Mouse (Mus musculus): Measurements from ENCODE around the gene Nfkbiz. TPM values are rescaled to one million over a fixed set of nuclear protein-coding genes. Genes with fewer than 3 reads are reported as not detected.

Nfkbiz gene
- polyA plus RNA-seq, 2 experiments from 2014 or later = 33.2 to 39.6 TPM

DNA sequence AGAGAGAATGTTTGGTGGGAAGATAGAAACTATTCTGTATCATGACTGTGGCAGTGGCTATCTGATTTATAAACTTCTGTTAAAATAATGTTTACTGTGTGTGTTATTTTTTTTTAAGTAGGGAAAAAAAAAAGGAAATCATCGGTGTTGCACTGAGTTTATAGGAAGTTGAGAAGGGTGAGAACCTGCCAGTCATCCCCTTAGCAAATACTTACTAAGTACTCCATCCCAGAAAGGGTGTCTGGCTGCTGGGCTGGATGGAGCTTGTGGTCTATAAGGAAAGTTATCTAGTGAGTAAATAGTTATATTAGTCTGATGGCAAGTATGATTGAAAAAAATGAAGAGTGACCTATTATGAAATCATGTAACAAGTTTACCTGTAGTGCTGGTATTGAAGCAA, 37.1 kb downstream of the Nfkbiz start:
- ATAC-seq = no peak

GRCm38 (mm10) chr16:55798845-55799244, 39.9 kb downstream of the Nfkbiz start:
- peak; percentile 37 for ATAC-seq

- ATAC-seq = no peak
These were observed 48.4 kb downstream of the Nfkbiz start for GRCm38 (mm10) chr16:55790326-55790725.

DNA sequence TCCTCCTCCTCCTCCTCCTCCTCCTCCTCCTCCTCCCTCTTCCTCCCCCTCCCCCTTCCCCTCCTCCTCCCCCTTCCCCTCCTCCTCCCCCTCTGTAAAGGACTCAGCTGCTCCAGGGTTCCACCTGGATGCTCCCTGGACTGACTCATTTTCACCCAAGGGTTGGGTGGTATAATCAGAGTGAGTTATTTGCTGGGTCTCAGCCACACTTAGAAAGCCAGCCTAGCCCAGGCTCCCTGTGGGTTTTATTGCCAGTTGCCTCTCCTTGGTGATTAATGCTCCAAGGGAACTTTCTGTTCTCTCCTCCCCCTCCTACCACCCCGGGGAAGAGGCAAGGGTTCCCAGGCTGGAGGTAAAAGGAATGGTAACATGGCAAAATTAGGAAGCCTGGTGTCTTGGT, 49.4 kb downstream of the Nfkbiz start:
- ATAC-seq = no peak

DNA sequence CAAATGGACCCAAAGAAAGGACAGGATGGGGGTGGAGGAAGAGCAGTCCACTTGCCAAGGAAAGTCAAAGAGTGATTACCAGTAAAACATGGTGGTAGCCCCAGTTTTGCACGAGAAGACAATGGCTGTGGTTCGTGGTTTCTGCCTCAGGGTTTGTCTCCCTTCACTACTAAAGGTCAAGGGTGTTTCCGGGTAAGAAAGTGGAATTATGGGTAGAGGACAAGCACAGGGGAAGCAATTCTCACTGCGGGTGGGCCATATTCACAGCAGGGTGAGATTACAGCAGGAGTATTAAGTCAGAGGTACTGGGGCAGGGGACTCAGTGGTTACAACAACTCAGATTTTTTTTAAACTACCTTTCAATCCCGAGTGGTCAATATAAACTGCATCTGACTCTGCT, 50.0 kb downstream of the Nfkbiz start:
- ATAC-seq = peak; percentile 50

- peak; percentile 66 for ATAC-seq
These were observed 51.2 kb downstream of the Nfkbiz start for GRCm38 (mm10) chr16:55787385-55788072.

DNA sequence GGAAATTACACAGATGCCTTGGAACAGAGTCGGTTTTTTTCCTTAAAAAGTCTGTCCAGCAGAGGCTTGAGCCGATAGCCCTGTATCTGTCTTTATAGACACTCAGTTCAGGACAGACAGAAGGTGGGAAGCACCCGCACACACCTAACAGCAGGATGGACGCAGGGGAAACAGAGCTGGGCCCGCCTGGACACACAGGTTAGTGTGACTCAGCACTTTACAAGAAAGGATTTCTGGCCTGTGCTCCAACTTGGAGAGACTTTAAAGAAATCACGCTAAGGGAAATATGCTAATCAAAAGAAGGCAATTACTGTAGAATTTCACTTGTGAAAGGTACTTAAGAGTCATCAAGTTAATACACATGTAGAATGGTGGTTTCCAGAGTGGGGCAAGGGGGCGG, 54.3 kb downstream of the Nfkbiz start:
- no peak for ATAC-seq

DNA sequence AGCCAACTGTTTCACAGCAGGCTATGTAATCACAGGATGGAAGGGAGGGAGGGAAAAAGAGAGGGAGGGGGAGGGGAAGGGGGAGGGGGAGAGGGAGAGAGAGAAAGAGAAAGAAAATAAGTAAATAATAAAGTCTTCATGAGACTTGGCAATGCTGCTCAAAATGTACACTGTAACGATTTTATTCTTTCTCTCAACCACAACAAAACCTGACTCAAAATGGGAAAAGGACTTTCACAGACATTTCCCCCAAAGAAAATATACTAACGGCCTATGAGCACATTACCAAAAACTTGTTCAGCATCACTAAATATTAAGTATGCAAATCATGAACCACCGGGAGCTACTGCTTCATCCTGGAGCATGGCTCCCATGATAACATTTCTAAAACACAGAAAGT, 54.8 kb downstream of the Nfkbiz start:
- ATAC-seq = no peak

GRCm38 (mm10) chr16:55782911-55783310, 55.8 kb downstream of the Nfkbiz start:
- ATAC-seq = no peak

DNA sequence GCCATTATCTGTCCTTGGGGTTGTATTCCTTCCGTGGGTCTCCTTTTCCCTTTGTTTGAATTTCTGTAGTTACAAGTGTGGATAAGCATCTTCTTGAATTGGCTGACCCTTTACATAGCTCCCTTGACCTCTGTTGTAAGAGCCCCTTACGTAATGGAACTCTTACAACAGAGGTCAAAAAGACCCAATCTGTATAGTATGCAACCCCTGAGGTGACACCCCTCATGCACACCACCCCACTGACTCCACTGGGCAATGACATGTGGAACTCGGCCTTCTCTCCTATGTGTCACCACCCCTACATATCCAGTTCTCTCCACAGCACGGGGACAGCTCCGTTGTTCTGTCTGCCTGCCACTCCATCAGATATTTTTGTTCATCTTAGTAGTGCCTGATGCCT, 56.9 kb downstream of the Nfkbiz start:
- ATAC-seq = no peak

GRCm38 (mm10) chr16:55780958-55781558, 57.6 kb downstream of the Nfkbiz start:
- ATAC-seq = no peak

DNA sequence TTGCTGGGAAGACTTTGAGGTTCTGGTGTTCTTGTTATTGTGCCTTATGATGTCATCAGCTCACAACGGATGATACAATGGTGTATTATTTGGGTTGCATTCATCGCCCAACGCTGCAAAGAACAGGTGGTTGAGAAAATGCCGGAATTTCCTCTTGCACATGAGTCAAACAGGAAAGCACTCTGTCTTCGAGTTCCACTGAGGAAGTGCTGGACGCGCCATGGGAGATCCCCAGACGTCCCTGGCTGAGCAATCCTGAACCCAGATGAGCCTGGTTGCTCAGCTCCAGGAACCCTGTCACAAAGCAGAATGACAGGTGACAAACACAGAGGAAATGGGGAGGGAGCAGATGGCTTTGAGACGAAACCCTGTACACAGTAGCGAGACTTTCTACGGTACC, 62.4 kb downstream of the Nfkbiz start:
- no peak for ATAC-seq

DNA sequence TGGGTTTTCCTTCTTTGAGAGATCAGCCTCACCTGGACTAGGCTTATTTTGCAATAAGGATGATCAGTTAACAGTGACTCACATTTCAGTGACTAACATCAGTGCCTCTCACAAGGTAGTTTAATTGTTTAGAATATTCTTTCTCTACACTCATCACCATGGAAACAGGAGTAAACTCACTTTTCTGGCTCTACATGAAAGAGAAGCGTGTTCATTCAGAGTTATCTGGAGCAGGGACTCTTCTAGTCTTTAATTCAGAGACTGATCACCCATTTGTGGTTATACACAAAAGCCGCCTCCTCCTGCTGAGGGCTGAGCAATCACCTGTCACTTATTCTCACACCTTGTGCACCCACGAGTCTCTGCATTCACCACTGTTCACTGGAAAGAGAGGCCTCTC, 68.5 kb downstream of the Nfkbiz start:
- ATAC-seq = peak; percentile 80

Other genes with a start within 250 kb of the Nfkbiz start
- 10 to 100 TPM; 13.6 to 27.9 TPM for gene Nxpe3, start 56.4 kb upstream of the Nfkbiz start, polyA plus RNA-seq (2017; shearing (Covaris generic))
- 10 to 100 TPM; 24.5 to 30.9 TPM for gene Cep97, start 96.0 kb upstream of the Nfkbiz start, polyA plus RNA-seq (2017; shearing (Covaris generic))
- 1,000 to 10,000 TPM; 1,557 to 1,698 TPM for gene Rpl24, start 127.4 kb upstream of the Nfkbiz start, polyA plus RNA-seq (2017; shearing (Covaris generic))
- gene Zbtb11, start 135.0 kb upstream of the Nfkbiz start, polyA plus RNA-seq (2017; shearing (Covaris generic)) = 10 to 100 TPM; 30.3 to 37.4 TPM
- gene Pcnp, start 190.8 kb upstream of the Nfkbiz start, polyA plus RNA-seq (2017; shearing (Covaris generic)) = 100 to 1,000 TPM; 279 to 285 TPM
- 10 to 100 TPM; 34.7 to 40.1 TPM for gene Trmt10c, start 198.9 kb upstream of the Nfkbiz start, polyA plus RNA-seq (2017; shearing (Covaris generic))
- 10 to 100 TPM; 58.4 to 84.5 TPM for gene Senp7, start 209.4 kb upstream of the Nfkbiz start, polyA plus RNA-seq (2017; shearing (Covaris generic))

Measured in CD4-positive, CD25-positive, alpha-beta regulatory T cell, adult 4 months (primary cell).